Mouse (Mus musculus) midbrain, embryonic 11.5 days (tissue): ENCODE data around the gene Tll1. TPM values are rescaled to one million over a fixed set of nuclear protein-coding genes. Genes with fewer than 3 reads are reported as not detected.

ENCODE experiments used
- ATAC-seq: fragments of 200-750 bp; cut with Nextera tagmentation; 2 replicates; pipeline ENCODE4 v1.8.0; 2017; ENCODE audit warnings: moderate TSS enrichment, moderate library complexity; ENCODE audit not compliant: low FRiP score
- DNase-seq: peaks from one replicate; pipeline ENCODE4 v3.0.0; 2015; ENCODE audit warnings: low spot score; ENCODE audit errors: missing footprints
- H3K27ac ChIP-seq: fragments of 300-500 bp; sonication (generic); 2 replicates; pipeline ENCODE4 v1.5.1; 2014; ENCODE audit warnings: low read depth, low read length
- H3K27me3 ChIP-seq: fragments of 300-500 bp; sonication (generic); 2 replicates; pipeline ENCODE4 v1.6.1; 2014; ENCODE audit warnings: mild to moderate bottlenecking, low read length, moderate library complexity, mixed read lengths; ENCODE audit not compliant: control insufficient read depth, insufficient read depth
- H3K36me3 ChIP-seq: fragments of 300-500 bp; sonication (generic); 2 replicates; pipeline ENCODE4 v1.6.1; 2014; ENCODE audit warnings: mild to moderate bottlenecking, low read length, moderate library complexity, mixed read lengths; ENCODE audit not compliant: control insufficient read depth, insufficient read depth
- H3K4me1 ChIP-seq: fragments of 300-500 bp; sonication (generic); 2 replicates; pipeline ENCODE4 v1.6.1; 2014; ENCODE audit warnings: low read length; ENCODE audit not compliant: control insufficient read depth, insufficient read depth
- H3K4me2 ChIP-seq: fragments of 300-500 bp; sonication (generic); 2 replicates; pipeline ENCODE4 v1.6.1; 2014; ENCODE audit warnings: mild to moderate bottlenecking, moderate library complexity
- H3K4me3 ChIP-seq: fragments of 300-500 bp; sonication (generic); 2 replicates; pipeline ENCODE4 v1.5.1; 2014; ENCODE audit warnings: low read depth, low read length
- H3K9ac ChIP-seq: fragments of 300-500 bp; sonication (generic); 2 replicates; pipeline ENCODE4 v1.6.1; 2014; ENCODE audit warnings: low read length
- H3K9me3 ChIP-seq: fragments of 300-500 bp; sonication (generic); 2 replicates; pipeline ENCODE4 v1.6.1; 2016; ENCODE audit warnings: low read length; ENCODE audit not compliant: control insufficient read depth
- WGBS: fragments of 180-500 bp; shearing (Covaris S2); extraction: QIAGEN DNeasy Blood & Tissue Kit; methylation state at CpG from one replicate; pipeline ENCODE4 v1.1.7; 2014; 5-methylcytosine and 5-hydroxymethylcytosine counted together
- polyA plus RNA-seq: library from polyadenylated mRNA; unstranded; fragments of >200 nt; fragmentation: Nextera tagmentation; extraction: Ambion mirVana; gene quantifications from 2 replicates; pipeline ENCODE4 v1.2.1, GENCODE M21; 2014

Gene Tll1
- 0.89 and 0.99 TPM in 2 replicates for polyA plus RNA-seq

GRCm38 (mm10) chr8:64206024-64206385 is at the start of gene Tll1:
TSS of gene Tll1 (minus strand) at chr8:64206271.
- H3K9ac ChIP-seq = peak within 1 kb of the TSS; percentile 58
- ATAC-seq (peak; percentile 49), DNase-seq (no peak)
- H3K9me3 ChIP-seq = no peaks in the 10 kb centered on the region
- no peak within 1 kb of the TSS for H3K27ac ChIP-seq
- peak within 1 kb of the TSS; percentile 52 for H3K4me3 ChIP-seq
- H3K4me1 ChIP-seq = no peaks in the 10 kb centered on the region; the same call in none of the 2 replicates
- under 1% methylated on average over 18 of the region's 18 CpGs for WGBS
- no peaks in the 10 kb centered on the region for H3K36me3 ChIP-seq
- peaks cover 8% of the 10 kb centered on the region; the same call in 1 of the 2 replicates for H3K27me3 ChIP-seq
- peak within 1 kb of the TSS; percentile 87 for H3K4me2 ChIP-seq

- Histone ChIP-seq H3K9ac (no peak overlapping the region), H3K27ac (no peak overlapping the region), H3K4me3 (no peak overlapping the region), H3K4me1 (no peaks in the 10 kb centered on the region), H3K27me3 (no peaks in the 10 kb centered on the region), H3K4me2 (no peak overlapping the region), H3K36me3 (no peaks in the 10 kb centered on the region), H3K9me3 (no peaks in the 10 kb centered on the region)
- 87% methylated on average over 2 of the region's 2 CpGs for WGBS
- ATAC-seq (no peak), DNase-seq (no peak)
Observed at GRCm38 (mm10) chr8:64238645-64239044, 32.6 kb upstream of the Tll1 start.

- Histone ChIP-seq H3K9ac (no peak overlapping the region), H3K4me3 (no peak overlapping the region), H3K36me3 (no peaks in the 10 kb centered on the region), H3K4me2 (no peak overlapping the region), H3K4me1 (no peaks in the 10 kb centered on the region), H3K27me3 (no peaks in the 10 kb centered on the region), H3K27ac (no peak overlapping the region), H3K9me3 (no peaks in the 10 kb centered on the region)
- ATAC-seq (no peak), DNase-seq (no peak)
- WGBS = 92% methylated on average over 3 of the region's 3 CpGs
Observed at GRCm38 (mm10) chr8:64221600-64221999, 15.5 kb upstream of the Tll1 start.

- H3K4me2 ChIP-seq = no peak overlapping the region
- DNase-seq (no peak), ATAC-seq (0 out of 2 replicates have a peak, but pooled peaks have one; percentile 30)
- H3K4me3 ChIP-seq = no peak overlapping the region
- H3K9ac ChIP-seq = no peak overlapping the region
- no peaks in the 10 kb centered on the region for H3K4me1 ChIP-seq
- H3K36me3 ChIP-seq = no peaks in the 10 kb centered on the region
- no peaks in the 10 kb centered on the region for H3K27me3 ChIP-seq
- WGBS = 54% methylated on average over 2 of the region's 2 CpGs
- H3K9me3 ChIP-seq = no peaks in the 10 kb centered on the region
- no peak overlapping the region for H3K27ac ChIP-seq
Observed at GRCm38 (mm10) chr8:64217644-64218043, 11.6 kb upstream of the Tll1 start.

GRCm38 (mm10) chr8:64216252-64216651 is 10.2 kb upstream of the Tll1 start:
- DNase-seq (no peak), ATAC-seq (no peak)
- no peaks in the 10 kb centered on the region for H3K27me3 ChIP-seq
- no peak overlapping the region for H3K4me2 ChIP-seq
- no peaks in the 10 kb centered on the region for H3K36me3 ChIP-seq
- H3K9ac ChIP-seq = no peak overlapping the region
- WGBS = 84% methylated on average over 1 of the region's 1 CpGs
- H3K9me3 ChIP-seq = no peaks in the 10 kb centered on the region
- H3K4me3 ChIP-seq = no peak overlapping the region
- no peak overlapping the region for H3K27ac ChIP-seq
- H3K4me1 ChIP-seq = no peaks in the 10 kb centered on the region

- Histone ChIP-seq H3K4me3 (no peak overlapping the region), H3K9ac (no peak overlapping the region), H3K27ac (no peak overlapping the region), H3K9me3 (no peaks in the 10 kb centered on the region), H3K36me3 (no peaks in the 10 kb centered on the region), H3K4me1 (no peaks in the 10 kb centered on the region), H3K27me3 (no peaks in the 10 kb centered on the region), H3K4me2 (no peak overlapping the region)
- no peak for ATAC-seq
- DNase-seq = no peak
- 69% methylated on average over 6 of the region's 6 CpGs for WGBS
Observed at GRCm38 (mm10) chr8:64215374-64215773, 9.3 kb upstream of the Tll1 start.

- WGBS = 79% methylated on average over 1 of the region's 1 CpGs
- no peak for ATAC-seq
- H3K27me3 ChIP-seq = no peaks in the 10 kb centered on the region
- H3K4me2 ChIP-seq = no peak overlapping the region
- H3K36me3 ChIP-seq = no peaks in the 10 kb centered on the region
- no peak overlapping the region for H3K9ac ChIP-seq
- H3K9me3 ChIP-seq = no peaks in the 10 kb centered on the region
- H3K4me3 ChIP-seq = no peak overlapping the region
- no peaks in the 10 kb centered on the region for H3K4me1 ChIP-seq
- DNase-seq = no peak
- no peak overlapping the region for H3K27ac ChIP-seq
Observed at GRCm38 (mm10) chr8:64214906-64215305, 8.8 kb upstream of the Tll1 start.

- ATAC-seq (peak; percentile 47), DNase-seq (peak; percentile 90)
- Histone ChIP-seq H3K36me3 (no peaks in the 10 kb centered on the region), H3K4me1 (no peaks in the 10 kb centered on the region; the same call in none of the 2 replicates), H3K9me3 (no peaks in the 10 kb centered on the region), H3K9ac (peak overlapping the region; percentile 58; the same call in 1 of the 2 replicates), H3K4me3 (peak overlapping the region; percentile 52), H3K4me2 (peak overlapping the region; percentile 87), H3K27ac (no peak overlapping the region), H3K27me3 (peaks cover 8% of the 10 kb centered on the region; the same call in 1 of the 2 replicates)
- WGBS = 2% methylated on average over 12 of the region's 12 CpGs
Observed at GRCm38 (mm10) chr8:64206411-64206861, 365 bp upstream of the Tll1 start.

- Histone ChIP-seq H3K27ac (no peak overlapping the region), H3K4me1 (no peaks in the 10 kb centered on the region; the same call in none of the 2 replicates), H3K27me3 (peaks cover 8% of the 10 kb centered on the region; the same call in 1 of the 2 replicates), H3K9me3 (no peaks in the 10 kb centered on the region), H3K4me2 (peak overlapping the region; percentile 87), H3K36me3 (no peaks in the 10 kb centered on the region), H3K4me3 (peak overlapping the region; percentile 52), H3K9ac (peak overlapping the region; percentile 58)
- peak; percentile 78 for ATAC-seq
- WGBS = 0% methylated on average over 59 of the region's 61 CpGs
- DNase-seq = peak; percentile 95
Observed at GRCm38 (mm10) chr8:64205321-64206023, 599 bp downstream of the Tll1 start.
